8 mouse cellular contexts compared by ENCODE assay signal in the genomic region with DNA sequence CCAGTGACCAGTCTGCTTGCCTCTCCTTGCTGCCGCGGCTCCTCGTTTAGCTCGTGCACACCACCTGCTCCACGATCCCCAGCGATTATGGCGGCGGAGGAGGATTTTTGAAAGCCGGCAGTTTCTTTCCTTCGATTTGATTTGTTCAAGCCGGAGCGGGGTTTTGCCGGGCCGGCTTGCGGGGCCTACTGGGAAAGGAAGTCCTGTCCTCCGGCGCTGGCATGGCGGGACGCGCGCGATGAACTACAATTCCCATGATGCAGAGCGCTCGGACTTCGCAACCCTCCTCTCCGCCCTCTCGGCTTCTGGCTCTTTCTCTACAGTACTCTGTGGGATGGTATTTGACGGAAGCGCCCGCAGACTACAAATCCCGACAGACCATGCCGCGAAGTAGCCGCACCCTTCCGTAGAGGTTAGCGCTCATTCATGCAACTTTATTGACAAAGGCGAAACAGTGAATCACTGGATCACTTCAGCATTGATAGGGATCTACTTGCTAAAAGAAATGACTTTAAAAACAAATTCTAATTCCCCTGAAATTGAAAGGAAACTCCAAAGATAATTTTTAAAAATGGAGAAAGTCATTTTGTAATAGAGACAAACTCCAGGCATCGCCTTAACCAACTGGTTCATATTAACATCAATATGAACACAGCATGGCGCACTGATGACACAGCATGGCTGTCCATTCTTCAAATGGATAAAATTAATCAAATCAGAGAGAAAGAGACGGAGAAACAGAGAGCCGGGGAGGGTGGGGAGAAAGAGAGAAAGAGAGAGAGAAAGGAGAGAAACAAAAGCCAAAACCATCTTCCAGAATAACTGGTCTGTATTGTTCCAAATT. TPM values are rescaled to one million over a fixed set of nuclear protein-coding genes. Genes with fewer than 3 reads are reported as not detected.
DNase-seq lines count a peak whose midpoint lies in the region; ATAC-seq and TF ChIP-seq lines count a peak whose summit lies in the region.

No protein-coding gene starts in this region.

- no peak for TF ChIP-seq EP300 in CH12.LX (IDR thresholded peaks at IDR 0.05; ENCODE audit: low read length)

- TF ChIP-seq POLR2A in CH12.LX (IDR thresholded peaks at IDR 0.05; ENCODE audit: low read depth, low read length), result peak; percentile 92

- no peaks in the 10 kb centered on the region for H3K27me3 ChIP-seq in CH12.LX (replicated peaks)
- no peaks in the 10 kb centered on the region for H3K27me3 ChIP-seq in forebrain, embryonic 11.5 days (ENCODE audit: control insufficient read depth, insufficient read depth, low read length)
- no peaks in the 10 kb centered on the region for H3K27me3 ChIP-seq in heart, embryonic 16.5 days (ENCODE audit: control insufficient read depth, insufficient read depth, low read length)
- H3K27me3 ChIP-seq in liver, embryonic 15.5 days, result peaks cover 16% of the 10 kb centered on the region; the same call in 1 of the 2 replicates
- no peaks in the 10 kb centered on the region for H3K27me3 ChIP-seq in neural tube, embryonic 12.5 days (replicated peaks)

- peak overlapping the region; percentile 77 for H3K4me2 ChIP-seq in CH12.LX (ENCODE audit: insufficient read depth, low read depth, poor library complexity, severe bottlenecking)
- H3K4me2 ChIP-seq in forebrain, embryonic 11.5 days (ENCODE audit: low read depth, low read length, severe bottlenecking), result peak overlapping the region; percentile 87
- H3K4me2 ChIP-seq in heart, embryonic 16.5 days (ENCODE audit: low read depth, low read length), result peak overlapping the region; percentile 89
- peak overlapping the region; percentile 86 for H3K4me2 ChIP-seq in liver, embryonic 15.5 days
- H3K4me2 ChIP-seq in neural tube, embryonic 12.5 days (replicated peaks), result peak overlapping the region; percentile 92

- dilution Hi-C loops in CH12.LX (cut with MboI; ENCODE audit: extremely low pct_ligation_motif_present, extremely low pct_unique_long_range_greater_than_20kb, low sequenced_read_pairs), result no loop called here

- peaks cover 47% of the 10 kb centered on the region for H3K79me2 ChIP-seq in CH12.LX (replicated peaks; ENCODE audit: control insufficient read depth, extremely low read depth, insufficient read depth, poor library complexity, severe bottlenecking)

- in situ Hi-C loops in CH12.LX (cut with MboI; ENCODE audit: low pct_ligation_motif_present, low pct_unique_long_range_greater_than_20kb, low sequenced_read_pairs), result no loop called here

- no peak for TF ChIP-seq CTCF in CH12.LX (conservative IDR thresholded peaks at IDR 0.05 in 1 of 2, IDR thresholded peaks at IDR 0.05 in 1 of 2; ENCODE audit: low read depth in 2 of 2, low read length in 2 of 2)

- H3K36me3 ChIP-seq in CH12.LX (replicated peaks in 1 of 2; ENCODE audit: control insufficient read depth in 1 of 2, insufficient read depth in 1 of 2, low read length in 1 of 2), result peaks cover 6 to 23% of the 10 kb centered on the region in 2 experiments
- H3K36me3 ChIP-seq in forebrain, embryonic 11.5 days (ENCODE audit: control insufficient read depth, insufficient read depth, low read length), result no peaks in the 10 kb centered on the region
- no peaks in the 10 kb centered on the region for H3K36me3 ChIP-seq in heart, embryonic 16.5 days (ENCODE audit: control insufficient read depth, insufficient read depth)
- peaks cover 30% of the 10 kb centered on the region for H3K36me3 ChIP-seq in liver, embryonic 15.5 days (replicated peaks)
- H3K36me3 ChIP-seq in neural tube, embryonic 12.5 days, result peaks cover 9% of the 10 kb centered on the region; the same call in 1 of the 2 replicates

- H3K9me3 ChIP-seq in CH12.LX (replicated peaks; ENCODE audit: low read length), result no peaks in the 10 kb centered on the region
- no peaks in the 10 kb centered on the region for H3K9me3 ChIP-seq in forebrain, embryonic 11.5 days (ENCODE audit: control insufficient read depth, low read length)
- no peaks in the 10 kb centered on the region for H3K9me3 ChIP-seq in heart, embryonic 16.5 days (replicated peaks; ENCODE audit: control insufficient read depth, low read length)
- H3K9me3 ChIP-seq in liver, embryonic 15.5 days (replicated peaks), result no peaks in the 10 kb centered on the region
- H3K9me3 ChIP-seq in neural tube, embryonic 12.5 days, result no peaks in the 10 kb centered on the region

- 6% methylated on average over 41 of the region's 41 CpGs for WGBS in forebrain, embryonic 11.5 days
- WGBS in heart, embryonic 16.5 days, result 5% methylated on average over 41 of the region's 41 CpGs
- 5% methylated on average over 41 of the region's 41 CpGs for WGBS in liver, embryonic 15.5 days (ENCODE audit: insufficient replicate concordance)
- WGBS in neural tube, embryonic 12.5 days, result 5% methylated on average over 41 of the region's 41 CpGs

- peak overlapping the region; percentile 82 for H3K9ac ChIP-seq in CH12.LX (ENCODE audit: insufficient read depth, low read depth)
- peak overlapping the region; percentile 94 for H3K9ac ChIP-seq in forebrain, embryonic 11.5 days (ENCODE audit: low read length)
- peak overlapping the region; percentile 94 for H3K9ac ChIP-seq in heart, embryonic 16.5 days (ENCODE audit: low read length)
- H3K9ac ChIP-seq in liver, embryonic 15.5 days, result peak overlapping the region; percentile 95
- peak overlapping the region; percentile 91 for H3K9ac ChIP-seq in neural tube, embryonic 12.5 days

- ATAC-seq in forebrain, embryonic 11.5 days (replicated peaks; ENCODE audit: low FRiP score), result peak; percentile 99
- ATAC-seq in heart, embryonic 16.5 days (replicated peaks; ENCODE audit: extremely low read depth, insufficient read depth, low FRiP score), result peak; percentile 99
- peak; percentile 97 for ATAC-seq in liver, embryonic 15.5 days (ENCODE audit: insufficient read depth)
- ATAC-seq in neural tube, embryonic 12.5 days (ENCODE audit: low FRiP score, low read depth), result peak; percentile 99

- DNase-seq in CH12.LX (ENCODE audit: extremely low read depth), result peak; percentile 98
- peak; percentile 96 for DNase-seq in c-Kit-positive CD71-positive TER-119-negative erythroid progenitor cells, embryonic 14.5 days (ENCODE audit: low read depth)
- DNase-seq in forebrain, embryonic 11.5 days (ENCODE audit: low spot score), result peak; percentile 99
- DNase-seq in kidney, postnatal 36 days, result peak; percentile 97 to 99
- peak; percentile 100 for DNase-seq in telencephalon, adult 2 months (ENCODE audit: low read depth, low spot score)

- no peak for TF ChIP-seq RAD21 in CH12.LX (IDR thresholded peaks at IDR 0.05; ENCODE audit: low read depth, low read length)

- peak overlapping the region; percentile 40 for H3K27ac ChIP-seq in CH12.LX (ENCODE audit: insufficient read depth, low read depth)
- peak overlapping the region; percentile 63 for H3K27ac ChIP-seq in forebrain, embryonic 11.5 days (ENCODE audit: low read depth, low read length)
- peak overlapping the region; percentile 47 for H3K27ac ChIP-seq in heart, embryonic 16.5 days (ENCODE audit: low read length)
- peak overlapping the region; percentile 94 for H3K27ac ChIP-seq in liver, embryonic 15.5 days (replicated peaks)
- H3K27ac ChIP-seq in neural tube, embryonic 12.5 days, result 0 out of 2 replicates have a peak overlapping the region, but pooled peaks have one; percentile 23

- peak overlapping the region; percentile 79 to 100 (median 96) for H3K4me3 ChIP-seq in CH12.LX (replicated peaks in 1 of 3; ENCODE audit: low read depth in 2 of 3, low read length in 2 of 3, poor library complexity in 1 of 3)
- H3K4me3 ChIP-seq in forebrain, embryonic 11.5 days (ENCODE audit: low read depth, low read length), result peak overlapping the region; percentile 100
- H3K4me3 ChIP-seq in heart, embryonic 16.5 days (ENCODE audit: low read length), result peak overlapping the region; percentile 94
- H3K4me3 ChIP-seq in liver, embryonic 15.5 days (replicated peaks), result peak overlapping the region; percentile 99
- peak overlapping the region; percentile 98 for H3K4me3 ChIP-seq in neural tube, embryonic 12.5 days

- H3K4me1 ChIP-seq in CH12.LX (ENCODE audit: control insufficient read depth in 1 of 2, insufficient read depth in 2 of 2), result peaks cover 2 to 30% of the 10 kb centered on the region in 2 experiments; a peak in 3 of 4 replicates
- peaks cover 4% of the 10 kb centered on the region; the same call in 1 of the 2 replicates for H3K4me1 ChIP-seq in forebrain, embryonic 11.5 days (replicated peaks; ENCODE audit: control insufficient read depth, insufficient read depth, low read length)
- peaks cover 13% of the 10 kb centered on the region for H3K4me1 ChIP-seq in heart, embryonic 16.5 days (ENCODE audit: control insufficient read depth, insufficient read depth, low read length)
- H3K4me1 ChIP-seq in liver, embryonic 15.5 days (replicated peaks), result peaks cover 29% of the 10 kb centered on the region
- H3K4me1 ChIP-seq in neural tube, embryonic 12.5 days, result peaks cover 17% of the 10 kb centered on the region

RNA-seq across cellular contexts. Expression of gene Zc3h7b, which starts 14.8 kb away (rescaled TPM):
- 19.7 and 20.4 TPM in 2 replicates for total RNA-seq in CH12.LX (2012; rRNA removed)
- total RNA-seq in CH12.LX (2014; rRNA removed), result 7.9 and 8.4 TPM in 2 replicates
- 37.2 and 43.1 TPM in 2 replicates for polyA plus RNA-seq in CH12.LX (2012; ENCODE audit: insufficient read length, low read depth)
- polyA plus RNA-seq in forebrain, embryonic 11.5 days (2014; fragmentation: Nextera tagmentation; extraction: Ambion mirVana), result 50.1 and 57.6 TPM in 2 replicates
- 18.0 and 19.2 TPM in 2 replicates for polyA plus RNA-seq in heart, embryonic 16.5 days (2015; fragmentation: Nextera tagmentation; extraction: Ambion mirVana)
- 5.0 and 5.1 TPM in 2 replicates for polyA plus RNA-seq in liver, embryonic 15.5 days (2015; fragmentation: Nextera tagmentation; extraction: Ambion mirVana)
- 40.3 and 48.3 TPM in 2 replicates for polyA plus RNA-seq in neural tube, embryonic 12.5 days (2016; fragmentation: Nextera tagmentation; extraction: Ambion mirVana)

RNA-seq across cellular contexts. Expression of gene Rangap1, which starts 15.3 kb away (rescaled TPM):
- total RNA-seq in CH12.LX (2012; rRNA removed) (180 and 227 TPM in 2 replicates), CH12.LX (2014; rRNA removed) (128 and 130 TPM in 2 replicates)
- 207 and 213 TPM in 2 replicates for polyA plus RNA-seq in CH12.LX (2012; ENCODE audit: insufficient read length, low read depth)
- 172 and 188 TPM in 2 replicates for polyA plus RNA-seq in forebrain, embryonic 11.5 days (2014; fragmentation: Nextera tagmentation; extraction: Ambion mirVana)
- 75.9 and 83.6 TPM in 2 replicates for polyA plus RNA-seq in heart, embryonic 16.5 days (2015; fragmentation: Nextera tagmentation; extraction: Ambion mirVana)
- 71.7 and 79.3 TPM in 2 replicates for polyA plus RNA-seq in liver, embryonic 15.5 days (2015; fragmentation: Nextera tagmentation; extraction: Ambion mirVana)
- 134 and 140 TPM in 2 replicates for polyA plus RNA-seq in neural tube, embryonic 12.5 days (2016; fragmentation: Nextera tagmentation; extraction: Ambion mirVana)

RNA-seq across cellular contexts. Expression of gene Chadl, which starts 32.9 kb away (rescaled TPM):
- total RNA-seq in CH12.LX (2012; rRNA removed), result 0.17 and 0.21 TPM in 2 replicates
- not detected in 2 replicates for total RNA-seq in CH12.LX (2014; rRNA removed)
- 0.40 and 0.51 TPM in 2 replicates for polyA plus RNA-seq in CH12.LX (2012; ENCODE audit: insufficient read length, low read depth)
- 3.3 and 4.0 TPM in 2 replicates for polyA plus RNA-seq in forebrain, embryonic 11.5 days (2014; fragmentation: Nextera tagmentation; extraction: Ambion mirVana)
- 1.2 and 1.7 TPM in 2 replicates for polyA plus RNA-seq in heart, embryonic 16.5 days (2015; fragmentation: Nextera tagmentation; extraction: Ambion mirVana)
- polyA plus RNA-seq in liver, embryonic 15.5 days (2015; fragmentation: Nextera tagmentation; extraction: Ambion mirVana), result 0.45 and 0.50 TPM in 2 replicates
- polyA plus RNA-seq in neural tube, embryonic 12.5 days (2016; fragmentation: Nextera tagmentation; extraction: Ambion mirVana), result 5.9 and 6.4 TPM in 2 replicates

Comparison
In these comparisons a context has a peak if more than half of its experiments do, and no peak if none do; other contexts are left out.
1. Peak in every context shown above with its lines: DNase-seq, ATAC-seq, H3K4me3 ChIP-seq and H3K27ac ChIP-seq.
2. H3K27ac ChIP-seq: peak in every context shown above with its lines; median percentile 94 in liver, embryonic 15.5 days; 63 in forebrain, embryonic 11.5 days; 47 in heart, embryonic 16.5 days; 40 in CH12.LX; 23 in neural tube, embryonic 12.5 days.